Mouse (Mus musculus): ENCODE measurements at regions not wholly inside any gene's neighbourhood (a gene's known extent, or its start where the extent isn't known, plus 50 kb on each side); places are given as distances from the start of the nearest gene placed in this dataset.

DNA sequence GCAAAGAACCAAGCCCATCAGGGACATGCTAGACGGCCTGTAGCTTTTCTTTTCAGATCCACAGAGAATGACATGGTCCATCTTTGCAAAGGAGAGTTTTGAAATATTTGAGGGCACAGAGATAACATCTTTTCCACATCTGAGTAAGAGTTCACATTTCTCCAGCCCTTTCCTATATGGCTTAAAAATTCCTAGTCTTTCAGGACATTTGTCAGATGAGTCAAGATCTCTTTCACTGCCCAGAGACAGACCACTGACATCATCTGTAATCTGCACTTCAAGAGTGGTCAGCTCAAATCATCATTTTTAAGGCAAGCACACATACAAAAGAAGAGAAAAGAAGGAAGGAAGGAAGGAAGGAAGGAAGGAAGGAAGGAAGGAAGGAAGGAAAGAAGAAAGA, 397.3 kb downstream of the Ttll7 start:
- no peak for TF ChIP-seq CTCF (IDR thresholded peaks at IDR 0.05; ENCODE audit: low read depth)
- no peak for TF ChIP-seq EP300 (optimal IDR thresholded peaks at IDR 0.05)
